Mouse (Mus musculus) stomach, postnatal 0 days (tissue): ENCODE results near the gene Gm10234. TPM values are rescaled to one million over a fixed set of nuclear protein-coding genes. Genes with fewer than 3 reads are reported as not detected.

ENCODE experiments used
- ATAC-seq: fragments of 200-750 bp; cut with Nextera tagmentation; 2 replicates; pipeline ENCODE4 v1.8.0; 2017; ENCODE audit not compliant: low FRiP score, low TSS enrichment
- DNase-seq: peaks from one replicate; pipeline ENCODE4 v3.0.0-alpha.2; 2016; ENCODE audit warnings: low spot score
- H3K27ac ChIP-seq: fragments of 300-500 bp; sonication (generic); replicated peaks from 2 replicates; pipeline ENCODE4 v1.5.1; 2014; ENCODE audit warnings: mild to moderate bottlenecking, control low read depth
- H3K27me3 ChIP-seq: fragments of 300-500 bp; sonication (generic); 2 replicates; pipeline ENCODE4 v1.6.1; 2014; ENCODE audit warnings: low read length; ENCODE audit not compliant: control insufficient read depth, insufficient read depth
- H3K36me3 ChIP-seq: fragments of 300-500 bp; sonication (generic); 2 replicates; pipeline ENCODE4 v1.6.1; 2014; ENCODE audit warnings: low read length, mixed read lengths; ENCODE audit not compliant: control insufficient read depth, insufficient read depth
- H3K4me1 ChIP-seq: fragments of 300-500 bp; sonication (generic); replicated peaks from 2 replicates; pipeline ENCODE4 v1.6.1; 2014; ENCODE audit warnings: antibody characterized with exemption; ENCODE audit not compliant: control insufficient read depth, insufficient read depth
- H3K4me2 ChIP-seq: fragments of 300-500 bp; sonication (generic); replicated peaks from 2 replicates; pipeline ENCODE4 v1.6.1; 2014; ENCODE audit warnings: low read depth, mild to moderate bottlenecking, control low read depth, moderate library complexity
- H3K4me3 ChIP-seq: fragments of 300-500 bp; sonication (generic); 2 replicates; pipeline ENCODE4 v1.5.1; 2014; ENCODE audit warnings: low read depth, low read length, control low read depth
- H3K9ac ChIP-seq: fragments of 300-500 bp; sonication (generic); 2 replicates; pipeline ENCODE4 v1.6.1; 2014; ENCODE audit warnings: mild to moderate bottlenecking, low read length, control low read depth, mixed read lengths
- H3K9me3 ChIP-seq: fragments of 300-500 bp; sonication (generic); 2 replicates; pipeline ENCODE4 v1.6.1; 2016; ENCODE audit warnings: low read length; ENCODE audit not compliant: control insufficient read depth
- CTCF ChIP-seq: IDR thresholded peaks from 2 replicates; pipeline ENCODE4 v1.5.1; 2016; ENCODE audit warnings: antibody characterized with exemption, low read depth, mild to moderate bottlenecking, moderate library complexity
- EP300 ChIP-seq: optimal IDR thresholded peaks from 2 replicates; pipeline ENCODE3; 2016; ENCODE audit warnings: antibody characterized with exemption
- WGBS: fragments of 180-500 bp; shearing (Covaris S2); extraction: QIAGEN DNeasy Blood & Tissue Kit; methylation state at CpG from one replicate; pipeline ENCODE4 v1.1.7; 2014; 5-methylcytosine and 5-hydroxymethylcytosine counted together
- polyA plus RNA-seq: library from polyadenylated mRNA; unstranded; fragments of >200 nt; fragmentation: Nextera tagmentation; extraction: Ambion mirVana; gene quantifications from 2 replicates; pipeline ENCODE4 v1.2.1, GENCODE M21; 2015

Gm10234 gene
- polyA plus RNA-seq: not detected in 2 replicates

DNA sequence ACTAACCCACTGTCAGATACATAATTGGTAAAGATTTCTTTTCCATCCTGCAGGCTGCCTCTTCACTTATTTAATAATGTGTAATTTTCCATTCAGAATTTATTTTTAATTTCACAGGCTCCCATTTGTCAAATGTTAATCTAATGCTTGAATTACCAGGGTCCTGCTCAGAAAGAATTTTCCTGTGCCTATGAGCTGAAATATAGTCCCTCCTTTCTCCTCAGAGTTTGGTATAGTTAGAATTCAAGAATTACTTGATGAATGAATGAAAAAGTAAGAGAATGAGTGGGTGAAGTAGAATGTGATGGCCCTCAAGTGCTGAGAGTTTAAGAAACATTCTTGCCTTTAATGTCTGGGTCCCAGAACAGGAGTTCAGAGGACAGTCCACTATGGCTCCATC lies at the start of gene Gm10234:
TSS of gene Gm10234 (plus strand) at position 301 of the 400 bp plus-strand sequence.
- no peak within 1 kb of the TSS for H3K9ac ChIP-seq

DNA sequence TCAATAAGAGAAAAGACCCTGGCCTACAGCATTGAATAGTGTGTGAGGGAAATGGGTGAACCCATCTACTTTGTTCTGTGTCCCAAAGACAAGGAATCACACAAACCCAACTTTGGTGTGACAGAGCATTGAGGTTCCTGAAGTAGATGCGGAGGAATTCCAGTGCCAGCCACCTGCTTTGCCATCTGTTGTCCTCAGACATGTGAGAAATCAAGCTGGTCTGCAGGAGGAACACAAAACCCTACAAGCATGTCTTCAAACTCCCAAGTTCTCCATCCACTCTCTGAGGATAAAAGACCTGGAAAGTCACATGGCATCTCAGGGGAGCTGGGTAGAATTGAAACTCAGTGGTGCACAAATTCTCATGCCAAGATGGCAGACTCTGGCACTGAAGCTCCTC lies 44.3 kb upstream of the Gm10234 start:
- TF ChIP-seq CTCF (no peak), EP300 (no peak)
- H3K4me3 ChIP-seq: no peak overlapping the region
- H3K4me2 ChIP-seq: no peak overlapping the region
- DNase-seq: no peak
- no peaks in the 10 kb centered on the region for H3K36me3 ChIP-seq
- H3K27ac ChIP-seq: no peak overlapping the region
- no peak overlapping the region for H3K9ac ChIP-seq
- ATAC-seq: no peak
- H3K27me3 ChIP-seq: no peaks in the 10 kb centered on the region
- H3K9me3 ChIP-seq: no peaks in the 10 kb centered on the region
- H3K4me1 ChIP-seq: no peaks in the 10 kb centered on the region
- WGBS: 91% methylated on average over 1 of the region's 1 CpGs

More for the DNA sequence above, at the start of gene Gm10234:
- Histone ChIP-seq H3K27ac (no peak within 1 kb of the TSS), H3K4me3 (no peak within 1 kb of the TSS), H3K4me2 (no peak within 1 kb of the TSS), H3K36me3 (no peaks in the 10 kb centered on the region), H3K27me3 (no peaks in the 10 kb centered on the region), H3K9me3 (no peaks in the 10 kb centered on the region), H3K4me1 (no peaks in the 10 kb centered on the region)
- ATAC-seq: no peak
- DNase-seq: no peak
- TF ChIP-seq EP300 (no peak), CTCF (no peak)

DNA sequence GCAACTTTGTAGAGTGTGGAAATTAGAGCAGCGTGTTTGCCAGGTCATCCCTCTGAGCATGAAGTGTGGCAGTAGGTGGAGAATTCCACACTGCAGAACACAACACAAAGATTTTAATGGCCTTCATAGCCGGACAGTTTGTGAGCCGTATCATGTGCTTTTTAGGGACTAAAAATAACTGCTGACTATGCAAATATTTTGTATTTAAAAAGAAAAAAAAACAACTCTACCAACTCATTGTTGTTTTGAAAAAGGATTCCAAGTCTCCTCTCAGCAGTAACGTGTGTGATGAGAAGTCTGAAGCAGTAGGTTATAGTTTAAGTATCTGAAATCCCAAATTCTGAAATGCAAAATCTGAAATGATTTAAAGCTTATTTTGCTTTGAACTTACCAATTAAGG lies 25.9 kb upstream of the Gm10234 start:
- ATAC-seq (no peak), DNase-seq (no peak)
- H3K27me3 ChIP-seq: no peaks in the 10 kb centered on the region
- no peaks in the 10 kb centered on the region for H3K4me1 ChIP-seq
- H3K9me3 ChIP-seq: no peaks in the 10 kb centered on the region
- H3K4me3 ChIP-seq: no peak overlapping the region
- no peak for TF ChIP-seq CTCF
- no peak for TF ChIP-seq EP300
- H3K9ac ChIP-seq: no peak overlapping the region
- no peak overlapping the region for H3K4me2 ChIP-seq
- no peaks in the 10 kb centered on the region for H3K36me3 ChIP-seq
- no peak overlapping the region for H3K27ac ChIP-seq
- WGBS: 63% methylated on average over 4 of the region's 4 CpGs

DNA sequence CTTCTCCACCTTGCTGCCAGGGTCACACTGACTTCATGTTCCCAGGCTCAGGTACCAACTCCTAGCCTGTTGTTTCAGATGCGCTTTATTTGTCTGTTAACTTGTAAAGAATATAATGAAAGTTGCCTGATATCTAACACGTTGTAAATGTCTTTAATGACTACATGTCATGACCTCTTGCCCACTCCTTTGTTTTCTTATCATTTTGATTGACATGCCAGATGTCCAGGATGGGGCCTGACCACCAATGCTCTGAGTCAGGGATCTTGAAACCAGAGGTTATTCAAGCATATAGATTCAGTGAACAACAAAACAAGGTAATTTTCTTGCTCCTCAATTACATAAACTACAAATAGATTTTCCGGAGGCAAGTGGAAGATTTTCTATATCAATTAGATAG lies 23.5 kb upstream of the Gm10234 start:
- Histone ChIP-seq H3K9me3 (no peaks in the 10 kb centered on the region), H3K27me3 (no peaks in the 10 kb centered on the region), H3K4me1 (no peaks in the 10 kb centered on the region), H3K9ac (no peak overlapping the region), H3K4me3 (no peak overlapping the region), H3K27ac (no peak overlapping the region), H3K36me3 (no peaks in the 10 kb centered on the region), H3K4me2 (no peak overlapping the region)
- ATAC-seq: no peak
- no peak for DNase-seq
- WGBS: 70% methylated on average over 3 of the region's 3 CpGs
- TF ChIP-seq EP300 (no peak), CTCF (no peak)

DNA sequence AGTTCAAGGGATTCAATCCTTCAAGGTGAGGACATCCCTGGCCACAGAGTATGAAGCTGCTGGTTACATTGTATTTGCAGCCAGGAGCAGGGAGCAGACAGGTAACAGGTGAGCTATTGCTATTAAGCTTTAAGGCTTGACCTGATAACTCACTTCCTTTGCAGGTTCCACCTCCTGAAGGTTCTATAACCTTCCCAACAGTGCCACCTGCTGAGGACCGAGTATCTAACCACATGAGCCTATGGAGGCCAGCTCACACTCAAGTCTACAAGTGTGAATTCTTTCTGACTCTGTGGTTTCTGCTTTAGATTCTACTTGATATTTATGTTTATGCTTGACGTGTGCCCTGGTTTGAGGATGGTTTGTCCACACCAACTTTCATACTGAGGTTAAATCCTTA lies 21.3 kb upstream of the Gm10234 start:
- Histone ChIP-seq H3K36me3 (no peaks in the 10 kb centered on the region), H3K27ac (no peak overlapping the region), H3K27me3 (no peaks in the 10 kb centered on the region), H3K4me3 (no peak overlapping the region), H3K9me3 (no peaks in the 10 kb centered on the region), H3K4me1 (no peaks in the 10 kb centered on the region), H3K9ac (no peak overlapping the region), H3K4me2 (no peak overlapping the region)
- ATAC-seq: no peak
- DNase-seq: peak; percentile 53
- peak; percentile 62 for TF ChIP-seq CTCF
- no peak for TF ChIP-seq EP300
- WGBS: 56% methylated on average over 2 of the region's 2 CpGs

DNA sequence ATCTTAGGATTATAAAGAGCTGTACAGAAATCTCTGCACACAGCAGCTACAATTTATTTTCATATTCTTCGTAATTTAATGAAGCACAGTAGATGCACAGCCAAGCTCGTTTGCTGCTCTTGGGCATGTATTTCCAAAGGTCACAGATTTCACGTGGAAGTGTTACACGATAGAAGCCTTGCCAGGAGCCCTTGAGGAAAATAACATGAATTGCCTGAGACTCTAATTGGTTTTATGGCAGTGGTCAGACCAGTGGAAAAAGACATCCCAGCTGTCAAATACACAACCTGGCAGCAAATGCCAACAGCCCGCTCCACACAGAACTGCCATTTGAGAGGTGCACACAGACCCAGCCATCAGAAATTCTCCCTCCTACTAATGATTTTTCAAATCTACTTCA lies 9.3 kb downstream of the Gm10234 start:
- Histone ChIP-seq H3K4me2 (no peak overlapping the region), H3K9ac (no peak overlapping the region), H3K4me1 (no peaks in the 10 kb centered on the region), H3K36me3 (no peaks in the 10 kb centered on the region), H3K27me3 (no peaks in the 10 kb centered on the region), H3K27ac (no peak overlapping the region), H3K4me3 (no peak overlapping the region), H3K9me3 (no peaks in the 10 kb centered on the region)
- DNase-seq (no peak), ATAC-seq (no peak)
- WGBS: 46% methylated on average over 5 of the region's 5 CpGs
- no peak for TF ChIP-seq EP300
- TF ChIP-seq CTCF: no peak
